Mouse (Mus musculus) kidney, postnatal 0 days (tissue): ENCODE results near the gene Map3k3. TPM values are rescaled to one million over a fixed set of nuclear protein-coding genes. Genes with fewer than 3 reads are reported as not detected.
A peak's percentile ranks its signal among the peaks of the same experiment; 100 is the strongest.
"Not testable (repeated sequence)": the region's sequence is repeated elsewhere in the genome, so short reads cannot be mapped to it uniquely, and the experiment has no call there.

Experiments
- ATAC-seq: fragments of 200-750 bp; cut with Nextera tagmentation; replicated peaks from 2 replicates; pipeline ENCODE4 v1.8.0; 2017; ENCODE audit warnings: low read depth, moderate number of reproducible peaks, moderate TSS enrichment, moderate library complexity; ENCODE audit not compliant: low FRiP score
- DNase-seq: peaks from one replicate; pipeline ENCODE4 v3.0.0-alpha.2; 2016; ENCODE audit warnings: low spot score
- H3K27ac ChIP-seq: fragments of 300-500 bp; sonication (generic); 2 replicates; pipeline ENCODE4 v1.5.1; 2014; ENCODE audit warnings: mild to moderate bottlenecking
- H3K27me3 ChIP-seq: fragments of 300-500 bp; sonication (generic); 2 replicates; pipeline ENCODE4 v1.6.1; 2014; ENCODE audit warnings: low read length, mixed read lengths; ENCODE audit not compliant: insufficient read depth
- H3K36me3 ChIP-seq: fragments of 300-500 bp; sonication (generic); 2 replicates; pipeline ENCODE4 v1.6.1; 2014; ENCODE audit warnings: low read length, mixed read lengths; ENCODE audit not compliant: insufficient read depth
- H3K4me1 ChIP-seq: fragments of 300-500 bp; sonication (generic); replicated peaks from 2 replicates; pipeline ENCODE4 v1.6.1; 2014; ENCODE audit warnings: antibody characterized with exemption, low read length, mixed read lengths; ENCODE audit not compliant: insufficient read depth
- H3K4me2 ChIP-seq: fragments of 300-500 bp; sonication (generic); 2 replicates; pipeline ENCODE4 v1.6.1; 2014; ENCODE audit warnings: mild to moderate bottlenecking, low read length, moderate library complexity, mixed read lengths
- H3K4me3 ChIP-seq: fragments of 300-500 bp; sonication (generic); replicated peaks from 2 replicates; pipeline ENCODE4 v1.5.1; 2014; ENCODE audit warnings: low read depth, low read length
- H3K9ac ChIP-seq: fragments of 300-500 bp; sonication (generic); 2 replicates; pipeline ENCODE4 v1.6.1; 2014; ENCODE audit warnings: low read depth, low read length
- H3K9me3 ChIP-seq: fragments of 300-500 bp; sonication (generic); replicated peaks from 2 replicates; pipeline ENCODE4 v1.6.1; 2016; ENCODE audit warnings: low read length, inconsistent platforms, mixed read lengths
- CTCF ChIP-seq: IDR thresholded peaks from 2 replicates; pipeline ENCODE4 v1.5.1; 2016; ENCODE audit warnings: antibody characterized with exemption, low read depth, mild to moderate bottlenecking, moderate library complexity
- WGBS: fragments of 180-500 bp; shearing (Covaris S2); extraction: QIAGEN DNeasy Blood & Tissue Kit; methylation state at CpG from one replicate; pipeline ENCODE4 v1.1.7; 2014; 5-methylcytosine and 5-hydroxymethylcytosine counted together
- polyA plus RNA-seq: library from polyadenylated mRNA; unstranded; fragments of >200 nt; fragmentation: Nextera tagmentation; extraction: Ambion mirVana; gene quantifications from 2 replicates; pipeline ENCODE4 v1.2.1, GENCODE M21; 2015

The Map3k3 gene
- polyA plus RNA-seq, 1 experiment from 2014 or later, result 20.5 TPM

- no peak overlapping the region for H3K4me2 ChIP-seq
- H3K27ac ChIP-seq, result peak overlapping the region; percentile 54; the same call in 1 of the 2 replicates
- H3K4me1 ChIP-seq, result no peaks in the 10 kb centered on the region
- H3K27me3 ChIP-seq, result no peaks in the 10 kb centered on the region
- H3K9ac ChIP-seq, result no peak overlapping the region
- no peak for ATAC-seq
- WGBS, result 94% methylated on average over 5 of the region's 5 CpGs
- H3K9me3 ChIP-seq, result no peaks in the 10 kb centered on the region
- H3K4me3 ChIP-seq, result no peak overlapping the region
- TF ChIP-seq CTCF, result no peak
- peaks cover 40% of the 10 kb centered on the region for H3K36me3 ChIP-seq
- DNase-seq, result no peak
Measured at GRCm38 (mm10) chr11:106122221-106122620, 37.8 kb downstream of the Map3k3 start.

GRCm38 (mm10) chr11:106122736-106123135 is 38.3 kb downstream of the Map3k3 start:
- Histone ChIP-seq H3K36me3 (peaks cover 36% of the 10 kb centered on the region), H3K9ac (no peak overlapping the region), H3K4me1 (no peaks in the 10 kb centered on the region), H3K4me3 (no peak overlapping the region), H3K27ac (peak overlapping the region; percentile 54; the same call in 1 of the 2 replicates), H3K27me3 (no peaks in the 10 kb centered on the region), H3K4me2 (no peak overlapping the region), H3K9me3 (no peaks in the 10 kb centered on the region)
- ATAC-seq, result no peak
- 77% methylated on average over 3 of the region's 3 CpGs for WGBS
- no peak for TF ChIP-seq CTCF
- peak; percentile 40 for DNase-seq

GRCm38 (mm10) chr11:106124784-106125183 is 40.4 kb downstream of the Map3k3 start:
- H3K4me3 ChIP-seq, result no peak overlapping the region
- peaks cover 43% of the 10 kb centered on the region for H3K36me3 ChIP-seq
- no peak for ATAC-seq
- no peaks in the 10 kb centered on the region for H3K9me3 ChIP-seq
- no peak overlapping the region for H3K4me2 ChIP-seq
- TF ChIP-seq CTCF, result no peak
- no peak overlapping the region for H3K9ac ChIP-seq
- DNase-seq, result no peak
- WGBS, result 76% methylated on average over 4 of the region's 4 CpGs
- no peaks in the 10 kb centered on the region for H3K27me3 ChIP-seq
- H3K4me1 ChIP-seq, result no peaks in the 10 kb centered on the region
- no peak overlapping the region for H3K27ac ChIP-seq

- DNase-seq, result no peak
- no peaks in the 10 kb centered on the region for H3K4me1 ChIP-seq
- no peak for TF ChIP-seq CTCF
- no peaks in the 10 kb centered on the region for H3K27me3 ChIP-seq
- no peak overlapping the region for H3K4me3 ChIP-seq
- no peak overlapping the region for H3K9ac ChIP-seq
- 89% methylated on average over 1 of the region's 1 CpGs for WGBS
- ATAC-seq, result no peak
- no peak overlapping the region for H3K4me2 ChIP-seq
- H3K27ac ChIP-seq, result no peak overlapping the region
- peaks cover 45% of the 10 kb centered on the region for H3K36me3 ChIP-seq
- no peaks in the 10 kb centered on the region for H3K9me3 ChIP-seq
Measured at GRCm38 (mm10) chr11:106125827-106126226, 41.4 kb downstream of the Map3k3 start.

- not testable (repeated sequence) for H3K4me1 ChIP-seq, H3K9ac ChIP-seq, DNase-seq, ATAC-seq, H3K27me3 ChIP-seq, H3K4me3 ChIP-seq, H3K4me2 ChIP-seq, H3K9me3 ChIP-seq, H3K27ac ChIP-seq
- H3K36me3 ChIP-seq, result peaks cover 40% of the 10 kb centered on the region
- WGBS, result 93% methylated on average over 4 of the region's 6 CpGs
Measured at GRCm38 (mm10) chr11:106126727-106127373, 42.4 kb downstream of the Map3k3 start.

GRCm38 (mm10) chr11:106129477-106129876 is 45.1 kb downstream of the Map3k3 start:
- Histone ChIP-seq H3K27me3 (no peaks in the 10 kb centered on the region), H3K4me3 (no peak overlapping the region), H3K36me3 (peaks cover 24% of the 10 kb centered on the region), H3K4me2 (no peak overlapping the region), H3K27ac (no peak overlapping the region), H3K9me3 (no peaks in the 10 kb centered on the region), H3K4me1 (no peaks in the 10 kb centered on the region), H3K9ac (no peak overlapping the region)
- 88% methylated on average over 1 of the region's 1 CpGs for WGBS
- ATAC-seq (no peak), DNase-seq (no peak)
- TF ChIP-seq CTCF, result no peak

- no peaks in the 10 kb centered on the region for H3K9me3 ChIP-seq
- TF ChIP-seq CTCF, result no peak
- 58% methylated on average over 5 of the region's 5 CpGs for WGBS
- no peaks in the 10 kb centered on the region for H3K4me1 ChIP-seq
- no peaks in the 10 kb centered on the region for H3K27me3 ChIP-seq
- peaks cover 29% of the 10 kb centered on the region for H3K36me3 ChIP-seq
- ATAC-seq (no peak), DNase-seq (peak; percentile 52)
- H3K9ac ChIP-seq, result no peak overlapping the region
- no peak overlapping the region for H3K4me2 ChIP-seq
- no peak overlapping the region for H3K27ac ChIP-seq
- H3K4me3 ChIP-seq, result no peak overlapping the region
Measured at GRCm38 (mm10) chr11:106132516-106132915, 48.1 kb downstream of the Map3k3 start.
